Mouse (Mus musculus) kidney, embryonic 15.5 days (tissue): ENCODE data around the gene Gprin2. TPM values are rescaled to one million over a fixed set of nuclear protein-coding genes. Genes with fewer than 3 reads are reported as not detected.

Source experiments
- ATAC-seq: fragments of 200-750 bp; cut with Nextera tagmentation; replicated peaks from 2 replicates; pipeline ENCODE4 v1.8.0; 2017; ENCODE audit warnings: moderate TSS enrichment; ENCODE audit not compliant: low FRiP score
- H3K27ac ChIP-seq: fragments of 300-500 bp; sonication (generic); 2 replicates; pipeline ENCODE4 v1.5.1; 2015; ENCODE audit warnings: mild to moderate bottlenecking, inconsistent platforms
- H3K27me3 ChIP-seq: fragments of 300-500 bp; sonication (generic); 2 replicates; pipeline ENCODE4 v1.6.1; 2015; ENCODE audit warnings: inconsistent platforms
- H3K36me3 ChIP-seq: fragments of 300-500 bp; sonication (generic); 2 replicates; pipeline ENCODE4 v1.6.1; 2015; ENCODE audit warnings: inconsistent platforms
- H3K4me1 ChIP-seq: fragments of 300-500 bp; sonication (generic); 2 replicates; pipeline ENCODE4 v1.6.1; 2015; ENCODE audit warnings: inconsistent platforms
- H3K4me2 ChIP-seq: fragments of 300-500 bp; sonication (generic); 2 replicates; pipeline ENCODE4 v1.6.1; 2015; ENCODE audit warnings: moderate library complexity, mild to moderate bottlenecking, inconsistent platforms
- H3K4me3 ChIP-seq: fragments of 300-500 bp; sonication (generic); replicated peaks from 2 replicates; pipeline ENCODE4 v1.5.1; 2015; ENCODE audit warnings: mild to moderate bottlenecking, inconsistent platforms
- H3K9ac ChIP-seq: fragments of 300-500 bp; sonication (generic); 2 replicates; pipeline ENCODE4 v1.6.1; 2015; ENCODE audit warnings: mild to moderate bottlenecking, inconsistent platforms
- H3K9me3 ChIP-seq: fragments of 300-500 bp; sonication (generic); replicated peaks from 2 replicates; pipeline ENCODE4 v1.6.1; 2016; ENCODE audit warnings: inconsistent platforms
- WGBS: fragments of 180-500 bp; shearing (Covaris S2); methylation state at CpG from one replicate; pipeline ENCODE4 v1.1.7; 2015; ENCODE audit warnings: mixed read lengths; 5-methylcytosine and 5-hydroxymethylcytosine counted together
- polyA plus RNA-seq: library from polyadenylated mRNA; unstranded; fragments of >200 nt; fragmentation: Nextera tagmentation; extraction: Ambion mirVana; gene quantifications from 2 replicates; pipeline ENCODE4 v1.2.1, GENCODE M21; 2015

Gene Gprin2
- polyA plus RNA-seq, 1 experiment from 2014 or later: 0.83 TPM

GRCm38 (mm10) chr14:34139671-34140664 lies 61.5 kb downstream of the Gprin2 start:
- H3K9me3 ChIP-seq: no peaks in the 10 kb centered on the region
- H3K36me3 ChIP-seq: no peaks in the 10 kb centered on the region
- no peak for ATAC-seq
- 91% methylated on average over 15 of the region's 15 CpGs for whole genome bisulfite sequencing
- no peak overlapping the region for H3K27ac ChIP-seq
- no peak overlapping the region for H3K4me2 ChIP-seq
- no peak overlapping the region for H3K4me3 ChIP-seq
- no peaks in the 10 kb centered on the region for H3K4me1 ChIP-seq
- no peaks in the 10 kb centered on the region for H3K27me3 ChIP-seq
- no peak overlapping the region for H3K9ac ChIP-seq

Other genes with a start within 250 kb of the Gprin2 start
- gene Rbp3, start 247.7 kb downstream of the Gprin2 start, polyA plus RNA-seq: not detected in 2 replicates
- gene Zfp488, start 222.9 kb downstream of the Gprin2 start, polyA plus RNA-seq: 0.04 TPM in 2 replicates
- not detected in 2 replicates for gene Gm30083, start 186.5 kb downstream of the Gprin2 start, polyA plus RNA-seq
- not detected in 2 replicates for gene Gm5460, start 184.9 kb downstream of the Gprin2 start, polyA plus RNA-seq
- not detected in 2 replicates for gene Antxrl, start 148.9 kb downstream of the Gprin2 start, polyA plus RNA-seq
- 1.8 and 2.0 TPM in 2 replicates for gene Anxa8, start 115.7 kb downstream of the Gprin2 start, polyA plus RNA-seq
- 0.49 TPM in 1 of 2 replicates, not detected in the other for gene A630023A22Rik, start 98.9 kb downstream of the Gprin2 start, polyA plus RNA-seq
- 0.17 and 0.21 TPM in 2 replicates for gene Npy4r, start 49.2 kb downstream of the Gprin2 start, polyA plus RNA-seq
- 0.78 and 1.1 TPM in 2 replicates for gene Syt15, start 17.9 kb upstream of the Gprin2 start, polyA plus RNA-seq
- gene Shld2, start 108.8 kb upstream of the Gprin2 start, polyA plus RNA-seq: 10.5 and 11.0 TPM in 2 replicates
- gene Glud1, start 109.1 kb upstream of the Gprin2 start, polyA plus RNA-seq: 102 and 105 TPM in 2 replicates
- 1.1 TPM in 1 of 2 replicates, not detected in the other for gene Fam25c, start 153.8 kb upstream of the Gprin2 start, polyA plus RNA-seq
- gene Sncg, start 173.1 kb upstream of the Gprin2 start, polyA plus RNA-seq: 8.6 and 11.2 TPM in 2 replicates
- 16.0 and 17.8 TPM in 2 replicates for gene Mmrn2, start 173.8 kb upstream of the Gprin2 start, polyA plus RNA-seq